ENCODE assay signal across 8 mouse cellular contexts in the genomic region with DNA sequence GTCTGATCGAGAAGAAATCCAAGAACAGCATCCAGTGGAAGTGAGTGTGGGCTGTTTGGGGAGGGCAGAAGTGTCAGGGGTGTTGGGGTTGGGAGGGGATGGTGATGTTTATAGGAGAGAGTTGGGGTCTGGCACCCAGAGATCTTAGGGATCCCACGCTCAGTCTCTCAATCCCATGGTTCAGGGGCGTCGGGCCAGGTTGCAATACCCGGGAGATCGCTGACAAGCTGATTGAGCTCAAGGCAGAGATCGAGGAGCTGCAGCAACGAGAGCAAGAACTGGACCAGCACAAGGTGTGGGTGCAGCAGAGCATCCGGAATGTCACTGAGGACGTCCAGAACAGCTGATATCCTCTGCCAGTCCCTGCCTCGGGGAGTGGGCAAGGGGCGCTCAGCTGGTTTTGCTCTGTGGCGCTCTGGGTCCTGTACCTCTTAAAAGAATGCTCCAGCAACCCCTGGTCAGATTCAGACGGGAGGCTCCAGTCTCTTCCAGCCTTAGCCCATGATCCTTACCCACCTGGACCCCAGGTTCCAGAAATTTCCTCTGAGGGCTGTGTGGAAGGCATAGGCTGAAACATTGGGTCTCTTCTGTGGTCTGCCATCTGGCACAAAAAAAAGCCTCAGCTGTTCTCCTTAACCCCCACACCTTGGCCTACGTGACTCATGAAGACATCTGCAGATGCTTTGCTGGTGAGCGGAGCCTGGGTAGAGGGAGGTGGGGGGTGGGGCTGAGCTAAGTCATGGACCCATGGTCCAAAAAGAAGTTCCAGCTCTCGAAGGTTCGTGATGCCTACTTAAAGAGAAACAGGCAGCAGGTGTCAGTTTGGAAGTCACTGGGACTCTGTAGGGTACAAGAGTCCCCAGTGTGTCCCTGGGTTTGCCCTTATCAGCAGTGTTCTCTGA. TPM values are rescaled to one million over a fixed set of nuclear protein-coding genes. Genes with fewer than 3 reads are reported as not detected.
DNase-seq lines count a peak whose midpoint lies in the region; ATAC-seq and TF ChIP-seq lines count a peak whose summit lies in the region.

No protein-coding gene starts in this region.

- no peaks in the 10 kb centered on the region for H3K9me3 ChIP-seq in forebrain, embryonic 12.5 days
- H3K9me3 ChIP-seq in liver, embryonic 11.5 days (ENCODE audit: control insufficient read depth, low read length), result no peaks in the 10 kb centered on the region

- DNase-seq in cerebellum, adult 2 months, result no peak
- DNase-seq in cerebellum, adult 8-10 months, result no peak
- peak; percentile 73 for DNase-seq in 3T3-L1 (ENCODE audit: low read depth, low spot score)
- DNase-seq in liver, embryonic 11.5 days (ENCODE audit: low spot score), result no peak
- peak; percentile 49 to 58 for DNase-seq in thymus, postnatal 10 days (ENCODE audit: low spot score in 2 of 2)
- DNase-seq in gastrocnemius, postnatal 25 days, result no peak
- no peak for DNase-seq in cerebellum, postnatal 36 days

- peaks cover 24% of the 10 kb centered on the region for H3K4me1 ChIP-seq in cerebellum, adult 2 months (ENCODE audit: control insufficient read depth, insufficient read depth, low read length)
- peaks cover 19% of the 10 kb centered on the region for H3K4me1 ChIP-seq in forebrain, embryonic 12.5 days
- peaks cover 44% of the 10 kb centered on the region for H3K4me1 ChIP-seq in liver, embryonic 11.5 days (replicated peaks; ENCODE audit: control insufficient read depth, insufficient read depth, low read length)

- TF ChIP-seq POLR2A in cerebellum, adult 2 months (IDR thresholded peaks at IDR 0.05; ENCODE audit: borderline replicate concordance, insufficient read depth, low read length), result no peak

- H3K36me3 ChIP-seq in forebrain, embryonic 12.5 days (replicated peaks), result peaks cover 44% of the 10 kb centered on the region
- peaks cover 40% of the 10 kb centered on the region for H3K36me3 ChIP-seq in liver, embryonic 11.5 days (ENCODE audit: control insufficient read depth, insufficient read depth, low read length)

- H3K27ac ChIP-seq in cerebellum, adult 2 months (ENCODE audit: insufficient read depth, low read length), result no peak overlapping the region
- H3K27ac ChIP-seq in forebrain, embryonic 12.5 days, result 0 out of 2 replicates have a peak overlapping the region, but pooled peaks have one; percentile 59
- peak overlapping the region; percentile 83 for H3K27ac ChIP-seq in liver, embryonic 11.5 days (ENCODE audit: low read depth, low read length)

- H3K27me3 ChIP-seq in cerebellum, adult 2 months (ENCODE audit: control insufficient read depth, insufficient read depth, low read length), result no peaks in the 10 kb centered on the region
- H3K27me3 ChIP-seq in forebrain, embryonic 12.5 days, result peaks cover 3% of the 10 kb centered on the region
- H3K27me3 ChIP-seq in liver, embryonic 11.5 days (replicated peaks; ENCODE audit: control insufficient read depth, insufficient read depth, low read length), result no peaks in the 10 kb centered on the region

- H3K9ac ChIP-seq in forebrain, embryonic 12.5 days, result peak overlapping the region; percentile 89
- H3K9ac ChIP-seq in liver, embryonic 11.5 days (ENCODE audit: low read depth, low read length), result peak overlapping the region; percentile 97

- H3K4me3 ChIP-seq in cerebellum, adult 2 months (replicated peaks; ENCODE audit: insufficient read depth, low read depth, low read length), result peak overlapping the region; percentile 92
- H3K4me3 ChIP-seq in forebrain, embryonic 12.5 days (replicated peaks), result peak overlapping the region; percentile 86
- peak overlapping the region; percentile 99 for H3K4me3 ChIP-seq in liver, embryonic 11.5 days (ENCODE audit: low read depth, low read length)

- WGBS in cerebellum, adult 2 months, result 29% methylated on average over 18 of the region's 18 CpGs
- WGBS in forebrain, embryonic 12.5 days, result 69% methylated on average over 18 of the region's 18 CpGs
- 38% methylated on average over 18 of the region's 18 CpGs for WGBS in liver, embryonic 11.5 days

- TF ChIP-seq CTCF in cerebellum, adult 2 months (IDR thresholded peaks at IDR 0.05; ENCODE audit: borderline replicate concordance, insufficient read depth, low read depth, low read length), result no peak

- ATAC-seq in forebrain, embryonic 12.5 days (ENCODE audit: low FRiP score), result no peak
- no peak for ATAC-seq in liver, embryonic 11.5 days (replicated peaks; ENCODE audit: low FRiP score)

- H3K4me2 ChIP-seq in forebrain, embryonic 12.5 days, result peak overlapping the region; percentile 98
- peak overlapping the region; percentile 76 for H3K4me2 ChIP-seq in liver, embryonic 11.5 days

RNA-seq across cellular contexts. Expression of gene E2f4, which starts 1.1 kb away (rescaled TPM):
- 81.6 and 91.5 TPM in 2 replicates for polyA plus RNA-seq in cerebellum, adult 2 months (2012; rRNA removed)
- 79.1 and 80.1 TPM in 2 replicates for polyA plus RNA-seq in forebrain, embryonic 12.5 days (2016; fragmentation: Nextera tagmentation; extraction: Ambion mirVana)
- polyA plus RNA-seq in liver, embryonic 11.5 days (2014; fragmentation: Nextera tagmentation; extraction: Ambion mirVana), result 266 and 301 TPM in 2 replicates
- total RNA-seq in gastrocnemius, postnatal 25 days (2021), result 10 to 100 TPM; 21.8 to 24.5 TPM

RNA-seq across cellular contexts. Expression of gene Exoc3l, which starts 2.7 kb away (rescaled TPM):
- 17.0 and 20.0 TPM in 2 replicates for polyA plus RNA-seq in cerebellum, adult 2 months (2012; rRNA removed)
- 10.4 and 11.2 TPM in 2 replicates for polyA plus RNA-seq in forebrain, embryonic 12.5 days (2016; fragmentation: Nextera tagmentation; extraction: Ambion mirVana)
- polyA plus RNA-seq in liver, embryonic 11.5 days (2014; fragmentation: Nextera tagmentation; extraction: Ambion mirVana), result 13.7 and 19.6 TPM in 2 replicates
- total RNA-seq in gastrocnemius, postnatal 25 days (2021), result 1 to 10 TPM; 1.4 to 2.5 TPM

RNA-seq across cellular contexts. Expression of gene Elmo3, which starts 6.8 kb away (rescaled TPM):
- polyA plus RNA-seq in cerebellum, adult 2 months (2012; rRNA removed), result 12.4 and 15.2 TPM in 2 replicates
- 1.3 and 1.4 TPM in 2 replicates for polyA plus RNA-seq in forebrain, embryonic 12.5 days (2016; fragmentation: Nextera tagmentation; extraction: Ambion mirVana)
- 2.6 and 3.0 TPM in 2 replicates for polyA plus RNA-seq in liver, embryonic 11.5 days (2014; fragmentation: Nextera tagmentation; extraction: Ambion mirVana)
- total RNA-seq in gastrocnemius, postnatal 25 days (2021), result under 1 TPM; 0.49 to 0.99 TPM

RNA-seq across cellular contexts. Expression of gene 4931428F04Rik, which starts 8.9 kb away (rescaled TPM):
- polyA plus RNA-seq in cerebellum, adult 2 months (2012; rRNA removed), result 25.1 and 27.4 TPM in 2 replicates
- polyA plus RNA-seq in forebrain, embryonic 12.5 days (2016; fragmentation: Nextera tagmentation; extraction: Ambion mirVana), result 47.6 and 53.0 TPM in 2 replicates
- polyA plus RNA-seq in liver, embryonic 11.5 days (2014; fragmentation: Nextera tagmentation; extraction: Ambion mirVana), result 4.7 and 5.1 TPM in 2 replicates
- under 1 TPM; 0.64 to 0.84 TPM for total RNA-seq in gastrocnemius, postnatal 25 days (2021)

RNA-seq across cellular contexts. Expression of gene Nol3, which starts 22.7 kb away (rescaled TPM):
- polyA plus RNA-seq in cerebellum, adult 2 months (2012; rRNA removed), result 8.8 and 10.4 TPM in 2 replicates
- 3.3 TPM in 2 replicates for polyA plus RNA-seq in forebrain, embryonic 12.5 days (2016; fragmentation: Nextera tagmentation; extraction: Ambion mirVana)
- polyA plus RNA-seq in liver, embryonic 11.5 days (2014; fragmentation: Nextera tagmentation; extraction: Ambion mirVana), result 0.14 and 0.51 TPM in 2 replicates
- 10 to 100 TPM; 22.3 to 23.3 TPM for total RNA-seq in gastrocnemius, postnatal 25 days (2021)

Comparison
In these comparisons a context has a peak if more than half of its experiments do, and no peak if none do; other contexts are left out.
1. DNase-seq: peak in 3T3-L1 (single experiment) and thymus, postnatal 10 days (2 of 2); none in cerebellum, adult 2 months (0 of 2), cerebellum, adult 8-10 months (single experiment), liver, embryonic 11.5 days (single experiment), gastrocnemius, postnatal 25 days (single experiment) and cerebellum, postnatal 36 days (0 of 2).
2. Peak in every context shown above with its lines, with median percentiles within 50 percentile points of each other: H3K4me3 ChIP-seq.